Mouse (Mus musculus) spleen, postnatal 10 days (tissue): ENCODE results near the gene Enthd1.

ENCODE experiments used
- DNase-seq, 2 experiments: peaks; one replicate each; pipeline ENCODE4 v3.0.0; 2021 to 2022; ENCODE audit warnings: low spot score in 2 of 2

Enthd1 gene

DNA sequence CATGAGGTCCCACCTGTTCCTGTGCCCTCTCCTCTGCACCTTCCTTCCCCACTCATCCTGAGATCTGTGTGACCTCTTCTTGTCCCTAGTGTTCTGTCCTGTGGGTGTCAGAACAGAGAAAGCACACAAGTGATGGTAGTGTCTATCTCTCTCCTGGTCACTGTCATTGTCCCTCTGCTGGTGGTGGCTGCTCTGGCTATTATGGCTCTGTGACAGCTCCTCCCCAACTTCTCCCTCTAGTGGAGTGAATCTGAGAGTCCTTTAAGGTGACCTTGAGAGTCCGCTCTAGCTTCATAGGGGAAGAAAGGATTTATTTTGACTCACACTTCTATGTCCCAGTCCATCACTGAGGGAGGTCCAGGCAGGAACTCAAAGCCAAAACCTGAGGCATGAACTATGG, 79.4 kb downstream of the Enthd1 start:
- no peak for DNase-seq

DNA sequence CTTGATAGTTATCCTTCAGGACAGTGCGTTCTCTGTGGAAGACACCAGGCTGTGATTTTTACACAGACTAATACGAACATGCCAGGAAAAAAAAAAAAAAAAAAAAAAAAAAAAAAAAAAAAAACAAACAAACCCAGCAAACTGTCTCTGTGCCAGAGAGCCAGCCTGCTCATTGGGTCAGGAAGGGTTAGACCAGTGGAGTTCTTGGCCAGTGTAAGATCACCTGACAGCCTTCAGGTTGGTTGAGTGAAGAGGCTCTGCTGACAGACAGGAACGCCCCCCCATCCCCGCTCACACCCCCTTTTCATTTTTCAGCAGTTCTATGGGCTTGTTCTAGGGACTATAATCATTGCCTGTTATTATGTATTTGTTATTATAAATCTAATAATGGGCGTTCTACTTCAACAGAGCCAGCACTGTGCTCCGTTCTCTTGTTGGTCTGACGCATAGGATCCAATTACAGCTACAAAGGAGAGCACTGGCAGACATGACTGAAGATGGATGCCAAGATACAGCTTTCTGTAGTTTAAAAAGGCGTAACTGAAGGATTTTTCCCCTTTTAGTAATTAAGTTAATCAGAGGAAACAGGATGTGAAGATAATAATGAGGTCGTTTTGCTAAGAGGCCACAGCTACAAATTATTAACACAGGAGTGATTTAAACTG, 81.8 kb downstream of the Enthd1 start:
- no peak for DNase-seq

DNA sequence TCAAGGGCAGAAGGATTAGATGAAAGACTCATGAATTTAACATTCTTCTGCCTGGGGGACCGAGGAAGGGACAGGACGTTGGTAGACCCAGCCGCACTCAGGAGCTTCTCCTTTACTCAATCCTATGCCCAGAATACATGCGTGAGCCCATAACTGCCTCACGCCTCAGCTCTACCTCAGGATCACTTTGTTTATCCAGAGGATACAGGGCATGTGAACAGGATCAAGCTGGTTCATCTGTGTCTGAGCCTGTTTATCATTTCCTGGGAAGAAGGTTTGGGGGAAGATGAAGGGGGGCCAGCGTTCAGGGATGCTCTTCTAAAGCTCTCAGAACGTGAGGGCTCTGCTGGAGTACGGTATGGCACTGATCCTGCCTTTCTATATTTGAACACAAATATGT, 82.6 kb downstream of the Enthd1 start:
- DNase-seq = no peak

DNA sequence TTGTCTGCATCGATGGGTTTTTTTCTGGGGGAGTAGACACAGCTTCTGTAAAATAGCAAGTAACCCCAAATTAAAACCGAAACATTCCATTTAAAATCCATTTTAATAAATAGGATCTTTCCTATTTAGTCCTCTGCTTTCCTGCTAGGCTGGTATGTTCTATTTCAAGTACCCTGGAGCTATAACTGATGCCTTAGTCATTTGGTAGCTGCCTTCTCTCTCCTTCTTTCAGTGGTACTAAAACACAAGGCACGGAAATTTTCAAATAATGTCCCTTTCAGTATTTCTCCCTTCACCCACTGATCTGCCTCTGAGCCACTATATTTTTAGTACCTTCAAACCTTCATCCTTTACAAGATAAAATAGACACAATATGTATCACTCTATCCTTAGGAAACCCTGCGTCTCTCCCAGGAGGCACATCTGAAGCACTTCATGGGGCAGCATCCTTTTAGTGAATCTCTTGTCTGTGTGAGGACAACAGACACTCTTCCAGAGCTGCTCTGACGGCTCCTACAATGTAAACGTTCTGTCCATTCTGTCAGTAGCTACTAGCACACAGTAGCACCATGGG, 90.4 kb downstream of the Enthd1 start:
- no peak for DNase-seq

DNA sequence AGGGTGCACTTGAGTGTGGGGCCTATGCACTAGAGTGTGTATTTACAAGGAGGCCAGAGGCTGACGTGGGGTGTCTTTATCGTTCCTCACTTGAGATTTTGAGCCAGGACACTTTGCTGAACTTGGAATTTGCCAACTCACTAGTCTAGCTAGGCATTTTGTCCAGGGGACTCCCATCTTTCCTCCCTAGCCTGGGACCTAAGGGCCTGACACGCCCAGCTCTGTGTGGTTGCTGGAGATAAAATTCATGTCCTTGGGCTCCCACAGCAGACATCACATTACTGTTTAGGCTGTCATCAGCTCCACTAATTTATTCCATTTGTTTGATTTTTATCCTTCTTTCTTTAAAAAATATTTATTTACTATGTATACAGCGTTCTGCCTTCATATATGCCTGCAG, 97.1 kb downstream of the Enthd1 start:
- no peak for DNase-seq

DNA sequence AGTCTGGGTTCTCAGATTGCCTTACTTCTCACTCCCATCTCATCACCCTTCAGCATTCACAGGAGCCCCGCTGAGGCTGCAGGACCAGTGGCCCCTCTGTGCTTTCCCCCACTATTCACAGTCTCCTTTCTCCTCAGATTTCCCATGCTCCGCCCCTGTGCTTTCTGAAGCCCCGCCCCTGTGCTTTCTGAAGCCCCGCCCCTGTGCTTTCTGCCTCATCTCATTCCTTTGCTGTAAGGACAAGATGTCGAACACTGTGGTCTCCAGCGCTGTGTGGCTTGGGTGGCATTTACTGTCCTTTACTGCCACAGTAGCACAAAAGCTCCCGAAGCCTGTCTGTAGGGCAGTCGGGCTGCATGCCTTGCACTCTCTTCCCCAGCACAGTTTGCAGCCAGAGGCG, 102.8 kb downstream of the Enthd1 start:
- DNase-seq = peak in 1 of 2 experiments; percentile 33

DNA sequence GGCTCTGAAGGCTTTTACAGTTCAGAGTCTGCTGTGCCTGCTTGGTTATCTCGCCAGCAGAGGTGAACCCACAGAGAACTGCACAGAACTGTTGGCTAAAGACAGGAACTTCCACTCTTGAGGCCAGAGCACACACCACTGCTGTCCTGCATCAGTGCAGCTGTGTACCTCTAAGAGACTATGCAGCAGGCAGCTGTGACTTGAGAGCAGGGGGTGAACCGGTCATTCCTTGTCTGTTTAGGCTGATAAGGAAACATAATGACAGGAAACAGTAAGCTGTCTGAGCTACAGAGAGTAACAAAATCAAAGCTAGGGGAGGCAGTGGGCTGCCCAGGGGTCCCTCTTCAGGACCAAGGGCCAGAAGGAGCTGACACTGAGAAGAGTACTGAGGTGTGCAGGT, 103.5 kb downstream of the Enthd1 start:
- DNase-seq = no peak

DNA sequence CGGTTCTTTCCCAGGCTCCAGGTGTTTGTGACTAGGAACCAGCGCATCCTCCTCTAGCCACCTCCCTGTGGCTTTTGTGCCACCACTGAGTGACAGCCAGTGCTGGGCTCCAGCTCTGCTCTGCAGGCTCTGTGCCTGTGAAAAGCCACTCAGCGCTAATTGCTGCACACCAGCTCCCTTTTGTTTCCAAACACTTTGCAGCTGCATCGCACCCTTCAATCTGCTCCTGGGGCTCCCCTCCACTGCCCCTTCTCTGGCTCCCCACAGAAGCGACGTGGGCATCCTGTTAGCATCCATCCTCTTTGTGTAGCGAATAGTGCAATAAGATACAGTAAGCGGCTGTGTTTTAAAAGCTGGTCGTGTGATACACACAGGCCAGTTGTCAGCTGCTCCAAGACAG, 104.9 kb downstream of the Enthd1 start:
- DNase-seq = no peak

DNA sequence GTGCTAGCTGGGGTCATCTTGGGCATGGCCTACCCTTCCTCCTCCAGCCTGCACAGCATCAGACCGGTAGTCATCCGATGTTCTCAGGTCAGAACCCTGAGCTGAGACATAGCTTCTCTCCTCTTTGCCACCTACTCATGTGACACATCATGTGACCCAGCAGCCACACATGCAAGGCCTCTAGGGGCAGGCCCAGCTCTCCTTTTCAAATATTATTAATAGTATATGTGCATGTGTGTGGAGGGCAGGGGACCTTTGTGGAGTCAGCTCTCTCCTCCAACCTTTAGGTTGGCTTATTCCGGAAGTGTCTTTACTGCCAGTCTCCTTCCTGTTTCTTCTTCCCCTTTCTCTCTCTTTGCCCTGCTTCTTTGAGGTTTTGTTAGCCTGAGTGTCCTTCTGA, 107.0 kb downstream of the Enthd1 start:
- peak; percentile 8 to 44 for DNase-seq

DNA sequence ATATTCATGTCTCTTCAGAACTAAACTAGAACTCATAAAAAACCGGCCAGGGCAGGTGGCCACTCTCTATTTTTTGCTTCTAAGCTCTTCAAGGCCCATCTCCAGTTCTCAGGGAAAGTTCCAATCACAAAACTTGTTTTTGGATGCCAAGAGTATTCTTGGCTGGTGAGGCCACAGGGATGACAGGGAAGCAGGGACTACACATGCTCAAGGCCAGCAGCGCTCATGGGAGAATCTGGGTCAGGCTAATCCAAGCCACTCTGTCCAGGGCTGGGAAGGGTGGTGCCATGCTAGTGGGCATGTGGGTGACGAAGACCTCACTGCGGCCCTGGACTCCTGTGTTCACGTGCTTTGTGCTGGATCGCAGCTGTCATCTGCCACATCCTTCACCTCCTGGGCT, 110.5 kb downstream of the Enthd1 start:
- DNase-seq = no peak

DNA sequence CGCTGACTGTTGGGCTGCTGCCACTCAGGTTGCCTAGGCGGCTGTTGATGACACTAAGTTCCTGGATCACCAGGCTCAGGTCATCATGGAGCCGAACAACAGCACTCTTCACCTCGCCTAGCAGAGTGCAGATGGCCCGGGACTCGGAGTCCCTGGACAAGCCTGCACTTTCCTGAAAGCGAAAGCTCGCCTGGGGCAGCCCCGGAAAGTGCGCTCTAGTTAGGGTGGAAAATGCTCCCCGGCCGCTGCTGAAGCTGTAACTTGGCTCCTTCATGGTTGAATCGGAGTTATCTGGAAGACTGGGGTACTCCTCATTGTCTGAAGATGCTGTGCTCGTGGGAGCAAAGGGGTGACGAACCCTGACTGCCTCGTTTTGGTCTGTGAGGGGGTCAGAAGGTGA, 112.5 kb downstream of the Enthd1 start:
- no peak for DNase-seq

DNA sequence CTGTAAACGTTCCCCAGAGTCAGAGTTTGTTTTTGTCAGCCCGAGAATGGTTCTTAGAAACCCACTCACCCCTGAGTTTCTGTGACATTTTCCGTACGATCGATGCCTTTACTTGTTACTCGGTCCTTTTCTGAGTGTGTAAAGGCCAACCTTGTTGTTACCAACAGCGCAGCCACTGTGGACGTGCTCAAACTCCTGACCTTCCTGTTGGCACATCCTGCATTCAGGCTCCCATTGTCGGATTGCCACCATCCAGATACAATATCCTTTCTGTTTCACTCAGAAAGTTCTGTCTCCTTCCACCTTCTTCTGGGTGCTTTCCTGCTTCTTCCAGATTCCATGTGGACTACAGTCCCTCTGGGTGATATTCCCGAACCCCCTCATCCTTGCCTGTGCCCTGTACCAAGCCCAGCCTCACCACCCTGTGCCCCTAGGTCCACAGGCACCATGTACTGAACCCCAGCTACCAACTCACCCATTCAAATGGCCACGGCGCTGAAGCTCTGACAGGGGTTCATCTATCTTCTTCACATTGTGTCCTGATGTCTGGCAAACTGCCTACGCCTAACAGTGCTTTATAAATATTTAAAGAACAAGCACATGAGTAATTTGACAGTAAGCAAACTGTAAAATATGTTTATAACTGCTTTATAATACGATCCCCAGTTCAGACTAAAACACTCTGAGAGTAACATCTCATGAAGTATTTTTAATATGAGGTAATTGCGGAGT, 118.8 kb downstream of the Enthd1 start:
- DNase-seq = no peak

DNA sequence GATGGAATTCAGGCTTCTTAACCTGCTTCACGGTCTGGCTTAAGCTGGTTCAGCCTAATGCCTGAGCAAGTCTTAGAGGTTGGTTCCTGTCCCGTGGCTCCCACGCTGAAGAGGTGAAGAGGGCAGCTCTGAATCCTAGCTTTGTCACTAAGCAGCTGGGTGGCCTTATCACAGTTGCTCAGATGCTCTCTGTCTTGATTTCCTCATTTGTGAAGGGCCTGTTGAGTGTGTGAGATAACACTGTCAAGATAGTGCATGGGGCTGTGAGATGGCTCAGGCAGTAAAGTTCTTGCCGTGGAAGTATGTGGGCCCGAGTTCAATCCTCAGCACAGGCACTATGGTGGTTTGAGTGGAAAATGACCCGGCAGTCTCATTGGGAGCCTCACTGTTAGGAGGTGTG, 124.8 kb downstream of the Enthd1 start:
- no peak for DNase-seq

DNA sequence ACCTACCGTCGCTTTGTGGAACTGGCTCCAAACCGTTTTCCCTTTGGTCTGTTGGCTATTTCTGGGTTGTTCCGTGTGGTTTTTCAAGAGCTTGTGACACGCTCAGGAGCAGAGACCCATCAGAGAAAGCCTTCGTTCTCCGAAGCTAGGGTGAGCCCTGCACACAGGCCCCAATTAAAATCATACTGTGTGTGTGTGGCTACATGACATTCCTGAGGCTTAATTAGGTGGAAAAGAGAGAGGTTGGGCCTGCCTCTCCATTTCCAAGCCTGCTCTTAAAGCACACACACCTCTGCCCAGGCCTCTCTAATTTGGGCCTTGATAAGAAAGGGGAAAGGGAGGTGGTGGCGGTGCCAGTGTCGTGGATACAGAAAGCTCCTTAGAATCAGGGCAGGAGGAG, 126.5 kb downstream of the Enthd1 start:
- no peak for DNase-seq

DNA sequence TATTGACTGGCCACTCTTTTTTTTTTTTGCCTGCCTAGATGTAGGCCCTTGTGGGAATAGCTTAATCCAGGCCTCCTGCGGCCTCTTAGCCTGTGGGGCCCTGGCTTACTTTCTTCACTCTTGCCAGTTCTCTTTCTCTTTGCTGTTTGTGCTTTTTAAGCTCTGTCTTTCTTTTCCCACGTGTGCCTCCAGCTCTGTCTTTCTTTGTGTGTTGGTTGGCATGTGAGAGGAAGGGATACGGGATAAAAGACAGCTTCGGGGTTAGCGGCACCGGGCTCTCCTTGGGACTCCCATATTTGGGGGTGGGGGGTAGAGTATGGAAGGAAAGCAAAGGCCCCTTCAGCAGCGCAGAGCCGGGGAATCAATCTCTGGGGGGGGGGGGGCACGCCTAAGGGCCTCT, 127.0 kb downstream of the Enthd1 start:
- no peak for DNase-seq

DNA sequence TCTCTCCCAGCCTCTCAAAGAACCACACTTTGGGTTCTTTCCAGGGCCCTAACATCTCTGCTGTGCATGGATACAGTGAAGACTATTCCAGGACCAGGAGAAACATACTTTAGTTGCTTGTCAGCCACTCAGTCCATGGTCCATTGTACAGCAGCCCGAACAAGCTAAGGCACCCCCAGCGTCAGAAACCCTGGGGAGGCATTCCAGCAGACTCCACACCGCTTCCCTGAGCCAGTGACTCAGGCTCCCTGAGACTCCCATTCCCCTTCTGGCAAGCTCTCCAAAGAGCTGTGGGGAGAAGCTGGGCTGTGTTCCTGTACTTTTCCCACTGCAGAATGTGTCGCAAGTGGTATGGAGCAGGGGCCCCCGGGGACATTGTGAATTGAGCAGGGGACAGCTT, 128.0 kb downstream of the Enthd1 start:
- DNase-seq = no peak

DNA sequence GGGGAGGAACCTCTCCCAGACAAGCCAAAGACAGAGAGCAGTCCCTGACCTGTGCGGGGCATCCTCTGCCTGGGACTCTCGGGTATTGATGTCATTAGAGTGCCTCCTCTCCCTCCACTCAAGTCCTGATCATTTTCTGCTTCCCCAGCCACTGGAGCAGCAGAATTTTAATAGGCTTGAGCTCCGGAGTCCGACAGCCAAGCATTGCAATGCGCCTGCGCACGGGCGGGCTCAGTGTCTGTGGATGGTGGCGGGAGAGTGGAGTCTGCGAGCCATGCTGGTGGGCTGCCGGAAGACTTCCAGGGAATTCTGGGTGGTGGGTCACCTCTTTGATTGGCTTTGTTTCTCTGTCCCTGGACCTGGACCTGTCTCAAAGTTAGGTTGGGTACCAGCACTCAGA, 134.6 kb downstream of the Enthd1 start:
- DNase-seq = no peak

DNA sequence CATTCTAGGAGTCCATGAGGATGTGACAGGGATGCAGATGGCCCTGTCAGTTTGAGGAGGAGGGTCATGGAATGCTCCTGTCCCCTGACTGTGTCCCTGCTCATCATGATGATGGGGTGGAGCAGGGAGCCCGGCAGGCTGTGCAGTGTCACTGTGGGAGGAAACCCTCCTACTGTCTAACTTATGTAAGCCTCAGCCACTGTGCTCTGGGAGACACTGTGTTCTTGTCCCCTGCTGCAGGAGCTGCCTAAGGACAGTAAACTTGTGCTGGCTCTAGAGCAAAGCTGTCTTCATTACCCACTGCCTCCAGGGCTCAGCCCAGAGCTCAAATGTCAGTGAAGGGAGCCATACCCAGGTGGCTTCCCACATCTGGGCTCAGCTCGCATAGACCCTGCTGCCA, 146.8 kb downstream of the Enthd1 start:
- DNase-seq = no peak

DNA sequence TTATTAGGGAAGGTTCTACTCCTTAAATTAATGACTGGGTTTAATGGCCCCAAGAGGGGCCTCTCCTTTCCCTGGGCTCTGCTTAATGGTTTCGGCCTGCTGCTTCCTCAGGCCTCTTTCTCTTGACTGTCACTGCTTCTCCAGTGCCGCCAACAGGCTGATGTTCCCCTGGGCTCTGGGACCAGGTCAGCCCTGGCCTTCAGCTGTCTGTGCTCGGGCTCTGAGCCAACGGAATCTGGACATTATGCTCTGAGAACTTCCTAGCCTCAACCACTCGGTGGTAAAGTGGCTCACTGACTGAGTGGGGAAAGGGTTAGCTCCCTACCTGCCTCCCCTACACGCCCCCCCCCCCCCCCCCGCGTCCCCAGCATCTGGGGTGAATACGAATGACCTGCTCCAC, 147.9 kb downstream of the Enthd1 start:
- no peak for DNase-seq

DNA sequence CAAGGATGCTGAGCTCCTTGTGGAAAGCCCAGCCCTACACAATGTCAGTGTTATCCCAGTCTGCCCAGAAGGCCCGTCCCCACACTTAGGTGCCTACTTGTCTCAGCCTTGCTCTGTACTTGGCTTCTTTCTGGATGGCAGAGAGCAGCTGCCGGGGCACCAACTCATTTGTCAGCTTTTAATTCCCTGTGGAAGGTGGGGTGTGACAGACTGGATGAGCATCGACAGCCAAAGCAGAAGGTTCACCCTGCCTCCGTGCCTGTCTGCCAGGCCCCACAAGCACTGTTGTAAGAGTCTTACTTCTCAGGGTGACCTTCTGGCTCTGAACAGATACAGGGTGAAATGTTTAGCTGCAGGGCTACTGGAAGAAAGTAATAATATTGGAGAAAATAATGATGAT, 149.8 kb downstream of the Enthd1 start:
- no peak for DNase-seq

DNA sequence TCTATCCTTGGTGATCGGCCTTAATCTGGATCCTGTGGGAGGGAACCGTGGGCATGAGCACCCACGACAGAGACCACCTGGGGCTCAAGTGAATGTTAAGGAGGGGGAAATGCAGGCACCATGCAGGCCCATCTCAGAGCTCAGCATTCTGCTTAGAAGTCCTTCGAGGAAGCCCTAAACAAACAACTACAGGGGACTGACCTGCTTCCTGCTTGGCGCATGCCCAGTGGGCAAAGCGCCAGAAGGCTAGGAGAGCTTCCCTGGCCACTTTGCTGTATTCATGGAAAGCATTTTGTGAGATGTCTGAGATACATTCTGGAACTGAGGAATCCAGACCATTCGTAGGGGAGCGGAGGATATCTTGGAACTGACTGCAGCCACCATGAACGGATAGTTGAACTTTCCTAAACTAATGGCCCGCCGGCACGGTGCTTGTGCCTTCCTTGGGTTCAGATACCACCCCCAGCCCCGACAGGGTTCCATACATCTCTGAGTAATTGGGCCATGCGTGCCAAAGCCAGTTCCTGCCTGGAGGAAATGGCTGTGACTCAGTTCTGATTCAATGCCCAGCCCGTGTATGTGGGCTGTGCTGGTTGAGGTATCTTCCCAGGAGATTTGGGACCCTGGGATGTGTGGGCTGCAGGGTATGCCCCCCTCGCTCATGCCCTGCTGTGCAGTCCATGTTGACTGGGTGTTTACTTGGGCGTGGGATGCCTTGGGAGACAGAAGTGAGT, 150.8 kb downstream of the Enthd1 start:
- no peak for DNase-seq

DNA sequence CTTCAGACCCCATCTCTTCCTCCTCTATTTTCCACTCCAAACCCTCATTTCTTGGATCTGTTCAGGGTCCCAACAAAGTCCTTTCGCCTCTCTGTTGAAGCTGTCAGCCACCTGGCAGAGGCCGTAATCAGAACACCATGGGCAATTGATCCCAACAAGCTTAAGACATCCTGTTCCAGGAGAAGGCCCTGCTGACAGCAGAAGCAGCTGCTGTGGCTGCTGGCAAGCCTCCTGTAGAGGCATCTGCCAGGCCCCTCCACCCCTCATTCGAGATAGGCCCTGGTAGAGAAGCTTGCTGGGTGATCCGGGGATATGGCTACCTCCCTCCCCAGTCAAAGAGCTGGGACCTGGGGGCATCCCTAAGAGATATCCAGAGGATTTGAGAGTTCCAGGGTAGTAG, 151.9 kb downstream of the Enthd1 start:
- DNase-seq = no peak

DNA sequence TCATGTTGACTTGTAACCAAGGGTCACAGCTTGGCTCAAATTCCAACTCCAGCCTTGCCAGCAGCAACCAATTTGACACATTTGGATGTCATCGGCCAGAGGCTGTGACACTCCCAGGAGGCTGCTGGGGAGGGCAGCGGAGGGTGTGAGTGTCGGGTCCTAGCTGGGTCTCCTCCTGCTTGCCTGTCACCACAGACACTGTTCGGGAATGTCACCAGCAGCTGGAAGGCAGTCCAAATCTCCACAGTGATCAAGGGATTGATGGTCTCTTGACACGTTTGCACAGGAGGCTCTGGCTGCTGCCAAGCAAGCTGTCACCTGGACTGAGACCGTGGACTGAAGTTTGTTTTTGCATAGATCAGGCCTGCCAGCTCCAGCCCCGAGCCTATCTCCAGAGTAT, 154.3 kb downstream of the Enthd1 start:
- DNase-seq = no peak
